Mouse (Mus musculus) A20 (cell line): ENCODE results near the gene Scn1a.

ENCODE experiments used
- DNase-seq: peaks from one replicate; pipeline ENCODE4 v3.0.0-alpha.2; 2011; ENCODE audit warnings: low read depth, low spot score

Scn1a gene

GRCm38 (mm10) chr2:66440711-66441110 is at the start of gene Scn1a:
Gene Scn1a, minus strand, starts transcription at chr2:66440840.
- DNase-seq: no peak

DNA sequence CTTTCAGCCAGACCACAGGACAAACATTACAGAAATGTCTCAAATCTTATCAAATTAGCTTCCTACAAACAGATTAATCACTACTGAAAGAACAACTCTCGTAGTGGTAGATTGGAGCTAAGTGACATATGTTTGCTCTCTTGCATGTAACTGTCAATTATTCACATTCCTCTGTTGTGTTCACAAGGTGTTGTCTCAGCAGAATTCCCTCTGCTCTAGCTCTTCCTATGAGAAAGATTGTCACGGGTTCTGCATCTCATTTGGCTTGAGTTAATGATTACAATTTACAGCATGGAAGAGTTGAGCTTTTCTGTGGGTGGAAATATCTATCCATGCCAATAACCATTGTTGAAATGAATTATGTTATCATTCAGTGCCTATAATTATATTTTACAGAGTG is 37.8 kb upstream of the Scn1a start:
- DNase-seq: no peak

- no peak for DNase-seq
Measured at GRCm38 (mm10) chr2:66473181-66473822, 32.7 kb upstream of the Scn1a start.

- no peak for DNase-seq
Measured at GRCm38 (mm10) chr2:66465484-66465883, 24.8 kb upstream of the Scn1a start.

GRCm38 (mm10) chr2:66464874-66465458 is 24.3 kb upstream of the Scn1a start:
- DNase-seq: no peak

- no peak for DNase-seq
Measured at GRCm38 (mm10) chr2:66463916-66464315, 23.3 kb upstream of the Scn1a start.

DNA sequence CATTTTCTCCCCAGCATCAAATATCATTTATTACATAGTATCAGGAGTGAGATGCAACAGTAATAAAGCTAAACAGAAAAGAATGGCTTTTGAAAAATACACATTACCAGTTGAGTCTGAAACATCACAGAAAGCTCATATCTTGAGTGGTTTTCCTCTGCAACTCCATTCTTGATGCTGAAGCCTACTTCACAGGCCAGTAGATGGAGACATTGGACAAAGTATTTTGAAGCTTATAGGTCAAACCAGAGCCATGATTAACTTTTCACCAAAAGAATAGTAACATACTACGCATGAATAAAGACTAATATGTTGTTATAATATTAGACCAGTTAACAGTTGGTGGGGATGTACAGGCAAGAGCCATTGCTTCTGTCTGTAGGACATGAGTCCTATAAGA is 21.8 kb upstream of the Scn1a start:
- DNase-seq: no peak

DNA sequence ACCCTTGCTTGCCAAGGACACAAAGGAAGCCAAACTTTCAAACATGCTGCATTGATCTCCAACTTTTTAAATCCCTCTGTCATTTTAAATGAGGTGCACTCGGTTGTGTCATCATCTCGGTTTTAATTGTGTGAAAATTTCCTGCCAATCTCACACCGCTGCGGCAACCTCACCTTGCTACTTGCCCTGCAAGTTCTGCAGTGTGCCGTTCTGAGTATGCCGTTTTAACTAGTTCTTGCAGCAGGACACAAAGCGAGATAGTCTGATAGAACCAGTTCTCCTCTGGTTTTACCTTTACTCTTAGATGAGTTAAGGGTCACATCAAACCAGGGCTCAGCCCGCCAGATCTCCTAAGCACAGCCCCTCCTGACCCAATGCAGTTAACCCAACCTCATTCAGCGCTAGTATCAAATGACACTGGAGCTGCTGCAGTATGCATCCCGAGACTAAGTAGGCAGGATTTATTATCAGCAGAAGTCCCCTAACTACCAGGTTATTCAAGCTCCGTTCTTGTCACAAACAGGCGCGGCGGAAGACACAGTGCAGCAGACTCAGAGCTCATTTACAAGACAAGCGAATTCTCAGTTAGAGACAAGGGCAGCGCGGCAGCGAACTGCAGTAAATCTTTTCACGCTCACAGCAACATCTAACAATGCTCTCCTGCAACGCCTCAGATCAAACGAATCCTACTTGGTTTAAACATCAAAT is 722 bp downstream of the Scn1a start:
- no peak for DNase-seq

GRCm38 (mm10) chr2:66436286-66436685 is 4.4 kb downstream of the Scn1a start:
- DNase-seq: no peak

- DNase-seq: peak; percentile 1
Measured at GRCm38 (mm10) chr2:66409740-66410290, 30.8 kb downstream of the Scn1a start.

- DNase-seq: no peak
Measured at GRCm38 (mm10) chr2:66408899-66409739, 31.5 kb downstream of the Scn1a start.

GRCm38 (mm10) chr2:66408456-66408855 is 32.2 kb downstream of the Scn1a start:
- DNase-seq: no peak

- no peak for DNase-seq
Measured at GRCm38 (mm10) chr2:66392586-66392985, 48.1 kb downstream of the Scn1a start.

- no peak for DNase-seq
Measured at GRCm38 (mm10) chr2:66367957-66368356, 72.7 kb downstream of the Scn1a start.

GRCm38 (mm10) chr2:66350590-66350989 is 90.0 kb downstream of the Scn1a start:
- DNase-seq: no peak

DNA sequence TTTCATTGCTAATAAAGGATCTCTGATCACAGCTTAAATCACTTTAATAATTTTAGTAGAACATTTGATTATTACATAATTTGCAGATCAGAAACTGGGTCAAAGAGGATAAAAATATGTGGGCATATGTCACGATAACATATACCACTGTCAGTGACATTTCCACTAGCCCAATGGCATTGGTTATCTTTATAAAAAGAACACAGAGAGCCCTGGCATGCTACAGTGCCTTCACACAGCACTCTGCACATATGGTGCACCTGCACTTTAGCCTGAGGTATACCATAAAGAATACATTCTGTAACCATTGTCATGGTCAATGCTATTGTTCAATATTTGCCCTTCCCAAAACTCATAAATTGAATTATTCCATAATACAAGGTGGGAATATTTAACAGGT is 94.0 kb downstream of the Scn1a start:
- DNase-seq: no peak

DNA sequence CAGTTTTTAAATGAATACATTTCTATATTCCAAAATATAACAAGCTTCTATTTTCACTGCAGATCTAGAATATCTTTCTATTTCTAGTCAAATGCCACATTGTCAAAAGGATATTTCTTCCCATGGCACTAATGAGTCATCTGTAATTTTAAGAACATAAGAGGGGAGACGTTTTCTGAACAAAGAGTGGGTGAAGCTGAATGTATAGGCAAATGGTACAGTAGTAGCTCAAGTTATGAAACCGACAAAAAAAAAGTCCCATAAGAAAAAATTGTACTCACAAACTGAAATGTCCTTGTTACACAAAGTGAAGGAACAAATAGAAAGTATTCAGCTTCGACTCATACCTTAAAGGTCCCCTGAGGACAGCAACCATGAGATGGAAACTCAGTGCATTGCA is 94.5 kb downstream of the Scn1a start:
- DNase-seq: no peak

DNA sequence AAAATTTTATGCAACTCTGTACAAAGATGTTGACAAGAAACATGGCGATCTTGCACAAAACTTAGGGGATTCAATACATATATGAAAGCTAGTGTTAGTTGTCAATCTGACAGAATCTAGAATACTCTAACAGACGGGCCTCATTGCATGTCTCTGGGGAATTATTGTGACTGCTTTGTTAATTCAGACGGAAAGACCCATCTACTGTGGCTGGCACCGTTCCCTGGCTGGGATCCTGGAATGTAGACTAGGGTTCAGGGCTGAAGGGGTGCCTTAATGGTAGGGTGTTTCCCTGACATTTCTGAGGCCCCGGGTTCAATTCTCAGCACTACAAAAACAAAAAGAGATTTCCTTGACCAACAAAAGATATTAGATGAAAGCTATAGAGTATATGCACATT is 103.2 kb downstream of the Scn1a start:
- no peak for DNase-seq

GRCm38 (mm10) chr2:66336396-66336795 is 104.2 kb downstream of the Scn1a start:
- DNase-seq: no peak

DNA sequence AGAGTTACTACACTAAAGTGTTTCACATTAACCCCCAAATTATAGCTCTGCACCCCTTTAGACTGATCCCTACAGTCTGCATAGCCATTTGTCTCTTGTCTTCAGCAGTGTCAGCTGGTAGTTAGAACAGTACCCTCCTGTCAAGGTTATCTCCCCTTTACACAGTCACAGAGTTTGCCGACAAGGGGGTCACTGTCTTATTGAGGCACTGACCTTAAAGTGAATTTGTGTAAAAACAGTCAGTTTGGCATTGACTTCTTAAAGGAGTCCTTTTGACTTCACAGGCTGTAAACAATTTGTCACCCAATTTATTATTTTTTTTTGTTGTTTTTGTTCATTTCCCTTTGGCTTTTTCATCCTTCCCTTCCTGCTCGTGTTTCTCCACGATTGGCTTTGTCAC is 168.1 kb downstream of the Scn1a start:
- DNase-seq: no peak

DNA sequence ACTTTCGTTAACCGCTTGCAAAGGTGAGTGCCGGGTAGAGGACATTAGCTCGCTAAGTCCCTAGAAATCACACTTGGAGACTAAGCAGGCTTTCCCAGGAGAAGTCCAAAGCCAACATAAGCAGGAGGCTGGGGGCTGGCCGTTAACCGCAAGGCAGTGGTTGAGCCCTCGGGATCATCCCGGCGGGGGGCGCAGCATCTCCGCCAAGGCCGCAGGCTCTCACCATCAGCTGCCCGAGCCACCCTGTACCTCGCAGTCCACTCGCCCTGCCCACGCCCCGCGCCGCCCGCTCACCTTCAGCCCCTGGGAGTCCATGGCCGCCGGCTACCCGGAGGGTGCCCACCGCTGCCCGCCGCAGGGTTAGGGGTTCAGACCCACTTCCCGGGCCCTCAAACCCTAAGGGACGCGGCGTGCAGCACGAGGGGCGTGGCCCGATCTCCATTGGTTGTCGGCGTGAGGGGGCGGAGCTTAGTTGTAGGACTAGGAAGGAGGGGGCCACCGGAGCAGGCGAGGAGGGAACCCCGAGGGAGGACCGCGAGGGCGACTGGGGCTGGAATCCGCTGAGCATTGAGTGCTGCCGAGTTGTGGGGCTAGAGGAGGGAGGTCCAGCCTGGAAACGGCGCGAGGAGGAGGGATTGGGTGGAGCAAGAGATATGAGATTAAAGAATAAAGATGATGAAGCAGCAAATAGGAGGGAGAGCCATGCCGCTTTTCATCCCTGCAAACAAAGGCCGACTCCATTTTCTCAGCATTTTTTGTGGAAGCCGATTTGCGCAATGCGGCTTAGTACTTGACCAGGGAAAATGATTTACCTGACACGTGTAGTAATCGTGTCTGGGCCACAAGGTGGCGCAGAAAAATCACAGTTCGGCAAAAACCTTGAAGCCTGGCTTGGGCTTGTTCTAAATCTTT is 184.2 kb downstream of the Scn1a start, which contains the start of gene Ttc21b:
Gene Ttc21b (minus strand): TSS at position 398 of the 912 bp plus-strand sequence.
- no peak for DNase-seq
